Comparison of ENCODE assay signal across 9 mouse cellular contexts in genomic region chr8:104601386-104601785, GRCm38 (mm10). TPM values are rescaled to one million over a fixed set of nuclear protein-coding genes. Genes with fewer than 3 reads are reported as not detected.
DNase-seq lines count a peak whose midpoint lies in the region; ATAC-seq and TF ChIP-seq lines count a peak whose summit lies in the region.
"Had no signal": no experiment of that assay in that cellular context is flagged by ENCODE, and none has a peak within 500 bp of the region (broad histone marks: within the 10 kb centered on the region; RNA-seq: fewer than 3 reads in every experiment).

No protein-coding gene starts in this region.

- H3K27me3 ChIP-seq in kidney, embryonic 15.5 days = no peaks in the 10 kb centered on the region
- peaks cover 11% of the 10 kb centered on the region; the same call in 1 of the 2 replicates for H3K27me3 ChIP-seq in forebrain, embryonic 13.5 days
- H3K27me3 ChIP-seq in myocyte (ENCODE audit: control insufficient read depth, insufficient read depth, insufficient read length) = no peaks in the 10 kb centered on the region

- peak overlapping the region; percentile 27 for H3K4me3 ChIP-seq in kidney, embryonic 15.5 days (replicated peaks)
- no peak overlapping the region for H3K4me3 ChIP-seq in forebrain, embryonic 13.5 days
- no peak overlapping the region for H3K4me3 ChIP-seq in myocyte
- H3K4me3 ChIP-seq: left cerebral cortex, adult 2 months had no signal

- no peak for ATAC-seq in kidney, embryonic 15.5 days (replicated peaks; ENCODE audit: low FRiP score)
- ATAC-seq in forebrain, embryonic 13.5 days = no peak

- H3K27ac ChIP-seq in kidney, embryonic 15.5 days = peak overlapping the region; percentile 58; the same call in 1 of the 2 replicates
- H3K27ac ChIP-seq in forebrain, embryonic 13.5 days = no peak overlapping the region
- H3K27ac ChIP-seq: left cerebral cortex, adult 2 months had no signal

- 25% methylated on average over 7 of the region's 7 CpGs for WGBS in kidney, embryonic 15.5 days
- WGBS in forebrain, embryonic 13.5 days = 36% methylated on average over 7 of the region's 7 CpGs

- no peaks in the 10 kb centered on the region for H3K79me2 ChIP-seq in myocyte (ENCODE audit: control insufficient read depth, insufficient read depth)

- H3K9me3 ChIP-seq in kidney, embryonic 15.5 days (replicated peaks) = no peaks in the 10 kb centered on the region
- no peaks in the 10 kb centered on the region for H3K9me3 ChIP-seq in forebrain, embryonic 13.5 days (replicated peaks)

- TF ChIP-seq POLR2A in myocyte (IDR thresholded peaks at IDR 0.05; ENCODE audit: insufficient read length, low read depth) = no peak

- H3ac ChIP-seq in myocyte (ENCODE audit: control insufficient read depth, insufficient read length) = no peak overlapping the region

- H3K4me1 ChIP-seq in kidney, embryonic 15.5 days = peaks cover 57% of the 10 kb centered on the region
- 0 out of 2 replicates have a peak, but pooled peaks cover 7% of the 10 kb centered on the region for H3K4me1 ChIP-seq in forebrain, embryonic 13.5 days

- H3K4me2 ChIP-seq in kidney, embryonic 15.5 days = peak overlapping the region; percentile 59
- H3K4me2 ChIP-seq in forebrain, embryonic 13.5 days = peak overlapping the region; percentile 44
- peak overlapping the region; percentile 73 for H3K4me2 ChIP-seq in myocyte (ENCODE audit: low read depth)

- DNase-seq in kidney, postnatal 4 days = no peak
- DNase-seq in embryo, embryonic 10.5 days (ENCODE audit: low spot score) = peak; percentile 23
- DNase-seq in cerebellum, postnatal 36 days = no peak
- DNase-seq in adipocyte (ENCODE audit: low spot score) = no peak

- no peak overlapping the region for H3K9ac ChIP-seq in kidney, embryonic 15.5 days
- 0 out of 2 replicates have a peak overlapping the region, but pooled peaks have one; percentile 1 for H3K9ac ChIP-seq in forebrain, embryonic 13.5 days

- no peaks in the 10 kb centered on the region for H3K36me3 ChIP-seq in kidney, embryonic 15.5 days
- peaks cover 5% of the 10 kb centered on the region for H3K36me3 ChIP-seq in forebrain, embryonic 13.5 days (ENCODE audit: poor library complexity, severe bottlenecking)
- H3K36me3 ChIP-seq in myocyte (ENCODE audit: control insufficient read depth, insufficient read depth) = peaks cover under 1% of the 10 kb centered on the region

TF ChIP-seq in myocyte, 11 proteins besides CTCF, POLR2A, EP300 and RAD21:
- TF ChIP-seq TCF3 (IDR thresholded peaks at IDR 0.05; ENCODE audit: insufficient read length, low read depth) (no peak), REST (IDR thresholded peaks at IDR 0.05; ENCODE audit: insufficient read depth, insufficient read length) (no peak), CEBPB (IDR thresholded peaks at IDR 0.05; ENCODE audit: insufficient read depth, poor library complexity, severe bottlenecking) (no peak), MYOD1 (IDR thresholded peaks at IDR 0.05; ENCODE audit: control insufficient read depth in 1 of 3, insufficient read length in 2 of 3, low read depth in 2 of 3) (no peak), MAX (IDR thresholded peaks at IDR 0.05; ENCODE audit: low read depth) (no peak)
TF ChIP-seq in myocyte: peak in this region for 0.

RNA-seq across cellular contexts. Expression of gene Pdp2, which starts 10.1 kb away (rescaled TPM):
- polyA plus RNA-seq in kidney, embryonic 15.5 days (2015; fragmentation: Nextera tagmentation; extraction: Ambion mirVana) = 17.8 and 18.7 TPM in 2 replicates
- 15.2 and 17.2 TPM in 2 replicates for polyA plus RNA-seq in forebrain, embryonic 13.5 days (2015; fragmentation: Nextera tagmentation; extraction: Ambion mirVana)
- polyA plus RNA-seq in myocyte (2012; fragmentation: generic; extraction: Trizol) = 2.3 TPM

RNA-seq across cellular contexts. Expression of gene Cdh16, which starts 22.8 kb away (rescaled TPM):
- polyA plus RNA-seq in kidney, embryonic 15.5 days (2015; fragmentation: Nextera tagmentation; extraction: Ambion mirVana) = 238 and 241 TPM in 2 replicates
- not detected in 2 replicates for polyA plus RNA-seq in forebrain, embryonic 13.5 days (2015; fragmentation: Nextera tagmentation; extraction: Ambion mirVana)
- 0.29 TPM for polyA plus RNA-seq in myocyte (2012; fragmentation: generic; extraction: Trizol)
- polyA plus RNA-seq: brain, embryonic 14.5 days had no signal

RNA-seq across cellular contexts. Expression of gene Rrad, which starts 29.7 kb away (rescaled TPM):
- 11.8 and 15.7 TPM in 2 replicates for polyA plus RNA-seq in kidney, embryonic 15.5 days (2015; fragmentation: Nextera tagmentation; extraction: Ambion mirVana)
- 1.3 and 2.4 TPM in 2 replicates for polyA plus RNA-seq in forebrain, embryonic 13.5 days (2015; fragmentation: Nextera tagmentation; extraction: Ambion mirVana)
- polyA plus RNA-seq in myocyte (2012; fragmentation: generic; extraction: Trizol) = 17.9 TPM

RNA-seq across cellular contexts. Expression of gene Ciao2b, which starts 40.4 kb away (rescaled TPM):
- polyA plus RNA-seq in kidney, embryonic 15.5 days (2015; fragmentation: Nextera tagmentation; extraction: Ambion mirVana) = 104 and 110 TPM in 2 replicates
- 140 and 149 TPM in 2 replicates for polyA plus RNA-seq in forebrain, embryonic 13.5 days (2015; fragmentation: Nextera tagmentation; extraction: Ambion mirVana)
- 217 TPM for polyA plus RNA-seq in myocyte (2012; fragmentation: generic; extraction: Trizol)

Comparison
In these comparisons a context has a peak if more than half of its experiments do, and no peak if none do; other contexts are left out.
1. RNA of gene Cdh16, which starts 22.8 kb away (polyA plus RNA-seq): 238 to 241 TPM in kidney, embryonic 15.5 days; 0.29 TPM in myocyte (single experiment) and not detected in forebrain, embryonic 13.5 days; every median in the first group is over 100 times any median in the second.
2. Peak in every context shown above with its lines, with median percentiles within 50 percentile points of each other: H3K4me2 ChIP-seq.